Mouse (Mus musculus): ENCODE measurements at regions not wholly inside any gene's neighbourhood (a gene's known extent, or its start where the extent isn't known, plus 50 kb on each side); places are given as distances from the start of the nearest gene placed in this dataset.
A peak's percentile ranks its signal among the peaks of the same experiment; 100 is the strongest.

DNA sequence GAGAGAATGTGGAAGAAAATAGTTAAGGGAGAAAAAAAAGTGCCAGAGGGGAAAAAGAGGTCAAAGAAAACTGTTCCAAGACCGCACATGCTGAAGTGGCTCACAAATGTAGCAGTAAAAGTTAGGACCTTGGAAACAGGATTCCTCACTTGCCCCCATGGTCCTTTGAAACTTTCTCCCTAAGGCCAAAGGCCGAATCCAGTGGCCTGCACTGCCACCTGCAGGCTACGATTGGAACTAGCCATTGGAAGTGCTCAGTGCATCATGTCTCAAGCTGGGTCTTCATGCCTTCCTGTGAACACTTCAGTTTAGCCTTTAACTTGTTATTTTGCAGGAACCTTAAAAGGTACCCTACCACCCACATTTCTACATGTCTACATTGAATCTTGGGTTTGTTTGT, 56.3 kb upstream of the Mctp2 start:
- peak; percentile 7 to 85 for DNase-seq (ENCODE audit: extremely low spot score in 1 of 2, low spot score in 1 of 2)

DNA sequence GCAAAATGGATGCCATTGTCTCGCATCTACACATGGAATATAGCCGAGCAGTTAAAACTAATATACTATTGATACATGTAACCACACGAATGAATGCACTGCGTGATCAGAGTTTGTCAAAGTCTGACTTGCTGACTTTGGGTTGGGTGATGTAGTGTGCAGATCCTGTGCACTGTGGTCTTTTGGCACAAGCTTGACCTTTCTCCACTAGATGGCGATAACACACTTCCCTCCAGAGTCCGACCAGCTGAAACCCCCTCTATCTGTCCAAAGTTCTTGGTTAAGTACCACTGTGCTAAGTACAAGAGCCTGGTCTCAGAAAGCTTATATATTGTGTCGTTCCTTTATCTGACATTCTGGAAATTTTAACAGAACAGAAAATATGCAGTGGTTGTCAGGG, 84.9 kb upstream of the Mctp2 start:
- peak in 1 of 2 experiments; percentile 29 for DNase-seq (ENCODE audit: extremely low spot score in 1 of 2, low spot score in 1 of 2)

DNA sequence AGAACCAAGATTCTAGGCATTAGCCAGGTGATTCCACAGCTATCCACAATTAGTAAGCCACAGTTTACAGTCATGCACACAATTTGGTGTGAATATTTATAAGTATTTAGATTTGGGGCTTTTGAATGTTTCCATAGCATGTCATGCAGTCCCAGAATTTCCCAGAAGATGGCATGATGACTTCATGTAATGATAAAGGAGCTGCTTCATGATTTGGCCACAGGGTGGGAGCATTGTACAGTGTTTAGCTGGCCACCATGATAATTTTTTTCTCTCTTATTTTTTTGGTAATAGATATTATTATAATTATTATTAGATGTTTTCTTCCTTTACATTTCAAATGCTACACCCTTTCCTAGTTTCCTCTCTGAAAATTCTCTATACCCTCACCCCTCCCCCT, 93.6 kb upstream of the Mctp2 start:
- peak; percentile 6 to 87 for DNase-seq (ENCODE audit: extremely low spot score in 1 of 2, low spot score in 1 of 2)

DNA sequence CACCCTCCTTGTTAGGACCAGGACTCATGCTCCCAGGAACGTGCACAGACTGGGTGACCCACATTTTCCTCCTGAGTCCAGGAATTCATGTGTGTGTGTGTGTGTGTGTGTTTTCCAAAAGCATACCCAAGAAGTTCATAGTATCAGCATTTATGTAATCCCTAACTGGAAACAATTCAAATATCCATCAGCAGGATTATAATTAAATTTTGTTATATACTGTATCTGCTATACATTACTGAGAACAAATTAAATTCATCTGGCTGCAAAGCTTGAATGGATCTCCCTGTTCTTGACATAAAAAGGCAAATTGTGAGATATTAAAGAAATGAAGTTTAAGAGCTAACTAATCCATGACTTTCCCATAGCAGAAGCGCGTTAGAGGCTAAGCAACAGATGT, 99.7 kb upstream of the Mctp2 start:
- no peak for DNase-seq (ENCODE audit: extremely low spot score in 1 of 2, low spot score in 1 of 2)

DNA sequence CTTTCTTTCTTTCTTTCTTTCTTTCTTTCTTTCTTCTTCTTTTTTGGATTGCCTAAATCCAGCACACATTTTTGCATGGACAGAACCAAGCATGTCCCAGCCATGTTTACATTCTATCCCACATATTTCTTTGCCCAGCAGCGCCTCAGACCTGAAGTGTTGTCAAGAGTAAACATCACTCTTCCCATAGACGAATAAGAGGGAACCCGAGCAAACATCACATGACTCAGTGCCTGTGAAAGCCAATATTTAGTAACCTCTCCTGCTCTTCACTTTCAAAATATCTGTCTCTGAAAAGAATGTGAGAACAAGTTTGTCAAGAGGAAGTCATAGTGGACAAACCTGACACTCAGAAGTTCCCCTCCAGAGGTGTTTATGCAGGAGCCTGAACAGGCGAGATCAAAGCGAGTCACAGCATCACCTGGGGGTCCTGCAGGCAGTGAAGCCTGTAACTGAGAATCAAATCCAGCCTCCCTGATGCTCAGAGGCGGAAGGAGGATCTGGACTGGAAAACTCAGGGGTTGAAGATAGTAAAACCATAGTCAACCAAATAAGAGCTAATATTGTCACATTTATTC, 102.1 kb upstream of the Mctp2 start:
- no peak for DNase-seq (ENCODE audit: extremely low spot score in 1 of 2, low spot score in 1 of 2)

DNA sequence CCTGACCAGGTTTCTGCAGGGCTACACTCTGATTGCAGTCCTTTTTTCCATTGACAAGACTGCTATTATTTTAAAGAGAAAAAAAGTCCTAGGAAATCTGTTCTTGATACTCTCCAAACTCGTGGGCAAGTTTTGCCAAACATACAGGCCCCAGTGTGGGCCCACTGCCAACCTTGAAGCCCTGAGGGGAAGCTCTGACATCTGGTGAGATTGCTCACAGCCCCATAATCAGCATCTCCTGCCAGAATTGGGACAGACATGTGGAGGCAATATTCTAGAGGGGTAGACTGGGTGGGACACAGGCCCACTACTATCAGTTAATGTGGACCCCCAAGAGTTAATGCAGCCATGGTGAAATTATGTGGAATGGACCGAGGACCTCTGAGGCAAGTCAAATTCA, 132.1 kb upstream of the Mctp2 start:
- no peak for DNase-seq (ENCODE audit: extremely low spot score in 1 of 2, low spot score in 1 of 2)

DNA sequence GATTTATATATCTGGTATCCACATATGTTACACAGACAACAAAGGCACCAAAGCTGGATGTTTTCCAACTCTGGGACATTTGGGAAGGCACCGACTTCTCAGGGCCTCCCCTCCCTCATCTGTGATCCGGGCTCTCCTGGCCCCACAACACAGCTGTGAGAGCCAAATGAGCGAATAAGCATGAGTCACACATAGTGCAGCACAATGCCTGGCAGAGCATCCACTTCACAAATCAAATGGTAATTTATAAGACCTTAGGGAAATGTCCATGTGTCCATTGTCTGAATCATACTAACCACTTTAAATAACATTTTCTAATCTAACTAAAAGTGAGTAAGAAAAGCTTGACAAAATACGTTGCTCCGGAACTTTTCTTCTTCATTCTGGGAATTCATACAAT, 135.6 kb upstream of the Mctp2 start:
- DNase-seq (ENCODE audit: extremely low spot score in 1 of 2, low spot score in 1 of 2) = peak in 1 of 2 experiments; percentile 1

DNA sequence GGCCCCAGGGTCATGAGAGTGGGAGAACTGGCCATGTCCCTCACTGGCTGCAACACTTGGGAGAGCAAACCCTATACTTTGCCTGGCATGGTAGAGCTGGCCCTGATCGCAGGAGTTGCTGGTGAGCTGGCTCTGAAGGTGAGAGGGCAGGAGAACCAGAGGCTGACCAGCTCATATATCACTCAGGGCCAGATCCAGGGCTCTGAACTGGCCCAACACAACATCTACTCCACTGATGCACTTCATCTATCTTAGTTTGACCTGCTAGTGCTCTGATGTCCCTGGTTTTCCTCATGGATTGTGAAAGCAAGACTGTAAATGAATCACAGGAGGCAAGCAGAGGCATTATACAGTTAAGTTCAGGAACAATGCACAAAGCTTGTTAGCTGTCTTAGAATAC, 137.6 kb upstream of the Mctp2 start:
- DNase-seq (ENCODE audit: extremely low spot score in 1 of 2, low spot score in 1 of 2) = no peak

DNA sequence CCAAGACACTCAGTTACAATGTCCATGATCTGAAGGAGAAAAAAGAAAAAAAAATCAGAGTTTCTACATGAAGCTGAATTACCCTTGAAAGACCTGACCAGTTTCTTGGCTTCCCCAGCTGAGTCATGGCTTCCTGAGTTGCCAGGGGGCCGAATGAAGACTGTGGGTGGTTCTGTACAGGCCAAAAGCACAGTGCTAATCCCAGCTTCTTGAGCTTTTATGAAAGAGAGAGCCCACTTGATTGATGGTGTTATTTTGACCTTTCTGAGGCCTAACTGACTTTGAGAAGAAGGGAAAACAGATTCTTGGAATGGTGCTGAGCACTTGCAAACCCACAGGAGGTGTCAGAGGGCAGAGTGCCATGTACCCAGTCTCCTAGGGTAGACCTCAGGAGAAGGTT, 138.4 kb upstream of the Mctp2 start:
- DNase-seq (ENCODE audit: extremely low spot score in 1 of 2, low spot score in 1 of 2) = no peak

DNA sequence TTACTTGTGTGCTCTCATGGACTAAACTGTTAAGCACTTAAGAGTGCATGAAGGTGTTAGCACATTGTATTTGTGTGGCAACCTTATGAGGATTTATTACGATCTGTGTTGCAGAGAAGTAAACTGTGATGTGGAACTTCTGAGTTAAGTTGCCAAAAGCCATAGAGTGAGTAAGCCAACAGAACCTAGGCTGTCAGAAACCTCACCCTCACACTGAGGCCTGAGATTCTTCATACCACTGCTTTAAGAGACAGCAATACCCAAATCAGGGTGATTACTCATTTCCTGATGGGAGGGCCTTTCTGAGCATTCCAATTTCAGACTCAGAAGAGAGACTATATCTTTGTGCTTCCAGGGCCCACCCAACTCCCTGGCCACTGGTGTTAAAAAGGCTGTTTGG, 140.5 kb upstream of the Mctp2 start:
- DNase-seq (ENCODE audit: extremely low spot score in 1 of 2, low spot score in 1 of 2) = no peak

DNA sequence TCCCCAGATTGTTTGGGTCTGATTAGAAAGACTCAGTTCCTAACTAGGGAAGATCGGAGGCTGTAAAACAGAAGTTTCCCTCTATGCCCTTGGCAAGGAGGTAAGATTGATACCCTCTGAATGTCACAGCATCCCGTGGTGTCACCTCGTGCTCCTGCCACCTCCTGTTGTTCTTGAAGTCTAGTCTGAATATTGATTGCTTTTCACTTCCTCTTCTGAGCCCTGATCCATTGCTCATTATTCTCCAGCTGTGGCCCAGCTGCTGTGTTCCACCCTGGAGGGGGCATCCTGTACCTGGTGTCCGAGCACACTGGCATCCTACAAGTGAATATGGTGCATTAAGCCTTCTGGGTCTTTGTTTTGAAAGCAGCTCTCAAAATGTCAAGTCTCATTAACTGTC, 156.6 kb upstream of the Mctp2 start:
- no peak for DNase-seq (ENCODE audit: extremely low spot score in 1 of 2, low spot score in 1 of 2)

DNA sequence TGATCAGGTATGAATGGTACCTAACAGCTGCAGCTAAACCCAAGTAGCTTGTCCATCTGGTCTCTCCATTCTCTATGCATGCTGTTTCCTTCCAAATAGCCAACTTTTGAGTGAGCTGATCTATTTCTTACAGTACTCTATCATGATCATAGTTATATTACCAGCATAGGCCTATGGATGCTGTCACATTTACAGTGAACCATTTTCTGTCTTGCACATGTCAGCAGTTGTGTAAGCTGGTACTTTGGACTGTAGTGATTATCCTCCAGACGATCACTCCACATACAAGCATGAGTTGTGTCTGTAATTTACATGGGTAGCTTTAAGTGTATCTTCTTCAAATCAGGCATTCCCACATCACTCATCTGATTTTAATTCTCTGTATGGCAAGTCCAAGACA, 158.2 kb upstream of the Mctp2 start:
- DNase-seq (ENCODE audit: extremely low spot score in 1 of 2, low spot score in 1 of 2) = no peak

DNA sequence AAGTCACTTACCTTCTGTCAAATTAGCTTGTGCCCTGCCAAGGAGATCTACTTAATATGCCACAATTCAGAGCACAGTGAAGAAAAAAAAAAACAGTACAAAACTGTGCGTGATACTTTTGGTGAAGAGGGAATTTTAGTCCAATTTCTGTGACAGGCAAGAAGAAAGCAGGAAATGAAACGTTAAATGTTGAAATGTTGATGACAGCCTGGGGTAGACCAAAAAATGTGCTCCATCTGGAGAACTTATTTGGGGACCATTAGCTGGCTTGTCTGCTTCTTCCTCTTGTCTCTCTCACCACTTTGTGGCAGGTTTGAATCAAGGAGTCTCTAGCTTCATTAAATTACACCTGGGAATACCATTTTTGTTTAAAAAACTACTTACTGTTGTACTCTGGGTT, 163.3 kb upstream of the Mctp2 start:
- no peak for DNase-seq (ENCODE audit: extremely low spot score in 1 of 2, low spot score in 1 of 2)

DNA sequence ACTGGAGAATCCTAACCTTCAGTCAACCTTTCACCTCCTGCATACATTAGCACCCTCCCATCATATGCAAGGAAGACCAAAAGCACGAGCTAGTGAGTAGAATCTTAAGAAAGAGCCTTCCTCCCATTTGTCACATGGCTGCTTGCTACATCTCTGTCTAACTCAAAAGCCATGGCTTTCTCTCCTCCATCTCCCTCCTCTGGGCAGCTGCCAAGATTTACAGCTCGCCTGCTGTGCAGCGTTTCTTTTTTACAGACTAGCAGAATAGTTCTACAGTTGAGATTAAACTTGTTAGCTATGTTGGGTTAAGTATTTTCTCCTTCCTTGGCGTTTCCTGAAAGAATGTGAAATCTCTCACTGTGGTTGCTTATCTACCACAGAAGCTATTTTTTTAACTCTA, 168.3 kb upstream of the Mctp2 start:
- peak; percentile 2 to 42 for DNase-seq (ENCODE audit: extremely low spot score in 1 of 2, low spot score in 1 of 2)

DNA sequence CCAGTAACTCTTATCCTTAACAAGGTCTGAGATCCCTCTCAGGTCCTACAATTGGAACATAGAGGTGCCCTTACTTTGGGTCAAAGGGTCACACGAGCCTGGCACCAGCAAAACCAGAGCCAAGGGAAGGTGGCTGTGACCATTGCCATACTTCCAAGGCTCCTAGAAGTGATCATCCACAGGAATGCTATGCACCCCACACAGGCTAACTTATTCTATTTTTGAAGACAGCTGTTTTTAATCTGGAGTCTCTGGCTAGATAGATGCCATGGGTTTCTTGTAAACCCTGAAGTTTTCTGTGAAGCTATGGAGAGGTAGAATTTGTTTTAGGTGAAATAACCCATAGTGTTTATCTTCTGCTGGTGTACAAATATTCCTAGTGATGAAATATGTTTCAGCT, 172.5 kb upstream of the Mctp2 start:
- no peak for DNase-seq (ENCODE audit: extremely low spot score in 1 of 2, low spot score in 1 of 2)

DNA sequence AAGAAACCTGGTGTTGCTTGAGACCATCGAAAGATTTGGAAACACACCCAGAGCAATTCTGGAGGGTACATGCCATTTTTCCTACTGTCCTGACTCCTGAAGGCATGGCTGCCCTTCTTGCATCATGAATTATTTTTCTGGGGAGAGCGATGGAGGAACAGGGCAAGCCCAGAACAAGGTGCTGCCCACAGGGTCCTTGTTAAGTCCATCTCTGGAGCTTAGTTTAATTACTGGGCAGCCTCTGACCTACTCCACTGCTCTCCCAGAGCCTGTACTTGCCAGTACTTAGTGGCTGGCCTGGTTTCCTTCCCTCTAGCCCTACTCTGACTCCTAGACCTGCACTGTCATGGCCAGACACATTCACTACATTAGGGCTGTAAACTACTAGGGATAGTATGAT, 174.9 kb upstream of the Mctp2 start:
- no peak for DNase-seq (ENCODE audit: extremely low spot score in 1 of 2, low spot score in 1 of 2)

DNA sequence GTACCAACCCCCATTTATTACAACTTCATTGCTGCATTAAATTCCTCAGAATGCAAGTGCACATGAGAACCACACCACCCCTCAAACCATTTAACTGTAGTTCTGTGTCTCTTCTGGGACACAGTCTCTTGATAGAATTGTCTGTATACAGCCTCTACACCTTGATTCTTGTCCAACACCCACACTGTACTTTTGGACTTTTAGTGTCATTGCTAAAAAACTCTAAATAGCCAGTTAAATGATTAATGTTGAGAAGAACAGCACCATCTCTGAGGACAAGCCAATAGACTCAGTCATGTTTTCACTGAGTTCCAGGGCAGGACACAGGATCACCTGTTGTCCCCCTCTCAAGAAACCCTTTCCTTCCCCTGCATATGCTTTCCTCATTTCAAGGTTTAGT, 183.8 kb upstream of the Mctp2 start:
- DNase-seq (ENCODE audit: extremely low spot score in 1 of 2, low spot score in 1 of 2) = no peak

DNA sequence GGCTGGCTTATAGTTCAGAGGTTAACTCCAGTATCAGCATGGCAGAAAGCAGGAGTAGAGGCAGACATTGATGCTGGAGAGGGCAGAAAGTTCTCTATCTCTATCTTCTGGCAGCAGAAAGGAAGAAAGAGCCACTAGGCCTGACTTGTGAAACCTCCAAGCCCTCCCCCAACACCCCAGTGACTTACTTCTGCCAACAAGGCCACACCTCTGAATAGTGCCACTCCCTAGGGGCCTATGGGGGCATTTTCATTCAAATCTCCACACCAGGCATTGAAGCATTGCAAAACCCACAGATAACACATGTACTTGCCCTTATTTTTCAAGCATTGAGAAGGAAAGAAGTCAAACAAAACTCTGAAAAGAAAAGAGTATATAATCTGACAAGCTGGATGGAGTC, 186.9 kb upstream of the Mctp2 start:
- DNase-seq (ENCODE audit: extremely low spot score in 1 of 2, low spot score in 1 of 2) = no peak

DNA sequence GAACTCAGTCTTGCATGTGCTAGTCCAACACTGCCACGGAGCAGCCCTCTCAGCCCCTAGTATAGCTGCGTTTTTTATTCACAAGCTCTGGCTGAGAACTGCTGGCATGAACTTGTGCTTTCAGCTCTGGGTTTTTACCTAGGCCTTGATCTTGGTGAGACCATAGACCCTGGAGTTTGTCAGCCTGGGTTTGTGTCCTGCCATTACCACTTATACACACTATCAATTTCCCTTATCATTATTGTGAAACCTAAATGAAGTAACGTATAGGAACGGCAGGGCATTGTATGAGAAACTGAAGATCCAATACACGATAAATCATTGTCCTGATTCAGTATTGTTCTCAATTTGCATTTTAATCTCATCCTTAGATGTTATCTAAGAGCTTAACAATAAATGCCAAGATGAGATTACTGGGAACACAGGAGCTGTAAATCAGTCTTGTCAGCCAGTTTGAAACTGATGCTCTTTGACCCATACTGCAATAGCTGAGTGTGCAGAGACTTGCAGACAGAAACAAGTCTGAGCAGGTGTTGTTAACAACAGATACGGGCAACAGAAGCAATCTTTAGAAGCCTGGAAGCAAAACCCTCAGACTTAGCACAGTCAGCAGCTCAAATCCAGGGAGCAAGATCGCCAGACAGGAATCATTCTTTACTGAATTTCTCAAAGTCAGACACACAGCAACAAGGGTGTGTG, 190.7 kb upstream of the Mctp2 start:
- DNase-seq (ENCODE audit: extremely low spot score in 1 of 2, low spot score in 1 of 2) = no peak

DNA sequence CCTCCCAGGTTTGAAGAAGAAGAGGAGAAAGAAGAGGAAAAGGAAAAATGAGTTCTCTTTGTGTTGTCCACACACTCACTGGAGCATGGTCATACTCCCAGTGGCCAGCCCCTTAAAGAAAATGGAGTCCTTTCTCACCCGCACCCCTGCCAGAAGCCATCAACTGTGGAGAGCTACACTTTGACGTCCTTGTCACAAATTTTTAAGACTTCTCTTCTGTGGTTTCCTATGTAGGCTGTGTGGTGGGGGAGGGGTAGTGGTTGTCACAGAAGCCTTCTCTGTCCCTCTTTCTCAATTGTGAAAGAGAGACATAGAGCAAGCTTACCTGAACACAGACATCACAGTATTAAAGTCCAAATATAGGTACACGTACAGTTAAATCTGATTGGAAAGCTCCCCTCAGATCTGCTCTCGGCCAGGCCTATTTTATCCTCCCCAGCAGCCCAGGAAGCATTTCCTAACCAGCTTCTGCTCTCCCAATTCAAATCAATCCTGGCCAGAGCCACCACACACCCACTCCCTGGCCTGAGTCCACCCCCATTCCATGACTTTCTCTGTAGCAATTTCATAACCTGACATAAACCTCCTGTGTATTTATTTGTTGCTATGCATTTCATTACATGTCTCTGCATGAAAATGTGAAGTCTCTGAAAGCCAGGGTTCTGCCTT, 192.3 kb upstream of the Mctp2 start:
- peak in 1 of 2 experiments; percentile 20 for DNase-seq (ENCODE audit: extremely low spot score in 1 of 2, low spot score in 1 of 2)

DNA sequence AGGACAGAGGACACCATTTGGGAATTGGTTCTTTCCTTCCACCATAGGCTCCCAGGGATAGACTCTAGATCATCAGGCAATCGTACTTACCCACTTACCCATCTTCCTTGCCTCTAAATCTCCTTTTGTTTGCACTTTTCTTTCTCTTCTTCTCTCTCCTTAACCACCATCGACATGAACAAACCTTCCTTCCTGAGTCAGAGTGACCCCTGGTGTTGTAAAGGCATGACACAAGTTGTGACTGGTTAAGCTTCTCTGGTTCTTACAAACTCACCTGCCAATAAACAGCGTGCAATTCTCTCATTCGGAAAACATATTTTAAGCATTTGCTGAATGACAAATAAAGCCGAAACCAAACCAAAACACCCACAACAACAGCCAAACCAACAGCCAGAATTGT, 193.4 kb upstream of the Mctp2 start:
- DNase-seq (ENCODE audit: extremely low spot score in 1 of 2, low spot score in 1 of 2) = no peak

DNA sequence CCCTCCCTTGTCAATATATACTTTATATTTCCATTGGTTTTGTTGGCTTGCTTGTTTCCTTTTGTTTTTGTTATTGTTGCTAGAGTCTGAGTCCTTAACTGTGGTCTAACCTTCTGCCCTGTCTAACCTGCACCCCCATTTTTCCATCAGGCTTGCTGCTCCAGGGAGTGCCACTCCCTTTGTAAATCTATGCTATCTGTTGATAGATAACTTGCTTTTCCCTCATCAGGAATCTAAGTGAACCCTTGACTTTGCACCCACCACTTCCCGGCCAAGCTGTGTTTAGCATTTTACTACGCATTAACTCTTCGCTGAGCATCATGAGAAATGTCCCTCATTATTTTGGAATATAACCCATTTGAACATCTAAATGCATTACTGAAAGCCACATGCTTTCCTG, 193.8 kb upstream of the Mctp2 start:
- DNase-seq (ENCODE audit: extremely low spot score in 1 of 2, low spot score in 1 of 2) = no peak
